Comparison of ENCODE assay signal across 28 mouse cellular contexts in genomic region chr16:27002714-27003113, GRCm38 (mm10). TPM values are rescaled to one million over a fixed set of nuclear protein-coding genes. Genes with fewer than 3 reads are reported as not detected.
DNase-seq lines count a peak whose midpoint lies in the region; ATAC-seq and TF ChIP-seq lines count a peak whose summit lies in the region.
"Had no signal": no experiment of that assay in that cellular context is flagged by ENCODE, and none has a peak within 500 bp of the region (broad histone marks: within the 10 kb centered on the region; RNA-seq: fewer than 3 reads in every experiment).

No protein-coding gene starts in this region.

- H3K9me3 ChIP-seq in CH12.LX (replicated peaks; ENCODE audit: low read length) = peaks cover 3% of the 10 kb centered on the region
- H3K9me3 ChIP-seq: embryonic facial prominence, embryonic 13.5 days; embryonic facial prominence, embryonic 15.5 days; forebrain, embryonic 12.5 days had no signal

- no peak for TF ChIP-seq POLR2A in CH12.LX (IDR thresholded peaks at IDR 0.05; ENCODE audit: low read depth, low read length)

- DNase-seq in CH12.LX (ENCODE audit: extremely low read depth) = peak; percentile 12
- DNase-seq in ES-CJ7 (ENCODE audit: low read depth, low spot score) = peak; percentile 38
- no peak for DNase-seq in Patski (ENCODE audit: low read depth, low spot score)
- peak; percentile 15 for DNase-seq in ZHBTc4 (ENCODE audit: low read depth, low spot score)
- no peak for DNase-seq in urinary bladder, postnatal 14 days (ENCODE audit: low spot score)
- DNase-seq in testis, postnatal 10 days (ENCODE audit: low spot score) = no peak
- no peak for DNase-seq in lung, postnatal 14 days
- DNase-seq: adrenal gland, adult 2 months; adrenal gland, postnatal 10 days; adrenal gland, postnatal 25 days; cerebellum, adult 11 months; cerebellum, adult 18-20 months; cerebellum, adult 8-10 months; cerebellum, adult 9-11 months; cerebellum, postnatal 14 days; cerebellum, postnatal 36 days; embryo, embryonic 11 days had no signal

- no peak overlapping the region for H3K4me2 ChIP-seq in CH12.LX (ENCODE audit: insufficient read depth, low read depth, poor library complexity, severe bottlenecking)
- H3K4me2 ChIP-seq: embryonic facial prominence, embryonic 13.5 days; embryonic facial prominence, embryonic 15.5 days; forebrain, embryonic 12.5 days had no signal

- no peak for ATAC-seq in Patski
- ATAC-seq: forebrain, embryonic 14.5 days; forebrain, embryonic 16.5 days had no signal

- H3K36me3 ChIP-seq in CH12.LX (replicated peaks in 1 of 2; ENCODE audit: control insufficient read depth in 1 of 2, insufficient read depth in 1 of 2, low read length in 1 of 2) = no peaks in the 10 kb centered on the region
- H3K36me3 ChIP-seq: embryonic facial prominence, embryonic 13.5 days; embryonic facial prominence, embryonic 15.5 days; forebrain, embryonic 10.5 days; forebrain, embryonic 12.5 days had no signal

- CTCF ChIA-PET in Patski (lab: Charles Lee) = no interaction called here

- no peak overlapping the region for H3K4me3 ChIP-seq in CH12.LX (replicated peaks in 1 of 3; ENCODE audit: low read depth in 2 of 3, low read length in 2 of 3, poor library complexity in 1 of 3)
- H3K4me3 ChIP-seq: embryonic facial prominence, embryonic 13.5 days; embryonic facial prominence, embryonic 15.5 days; erythroblast, embryonic 14.5 days; forebrain, embryonic 10.5 days; forebrain, embryonic 12.5 days had no signal

- dilution Hi-C loops in CH12.LX (cut with MboI; ENCODE audit: extremely low pct_ligation_motif_present, extremely low pct_unique_long_range_greater_than_20kb, low sequenced_read_pairs) = no loop called here

- in situ Hi-C loops in CH12.LX (cut with MboI; ENCODE audit: low pct_ligation_motif_present, low pct_unique_long_range_greater_than_20kb, low sequenced_read_pairs) = no loop called here
- in situ Hi-C loops in Patski (cut with MboI; ENCODE audit: low pct_unique_long_range_greater_than_20kb) = no loop called here

- TF ChIP-seq EP300 in CH12.LX (IDR thresholded peaks at IDR 0.05; ENCODE audit: low read length) = no peak

- no peaks in the 10 kb centered on the region for H3K79me2 ChIP-seq in CH12.LX (replicated peaks; ENCODE audit: control insufficient read depth, extremely low read depth, insufficient read depth, poor library complexity, severe bottlenecking)

- H3K9ac ChIP-seq in CH12.LX (ENCODE audit: insufficient read depth, low read depth) = no peak overlapping the region
- H3K9ac ChIP-seq: embryonic facial prominence, embryonic 13.5 days; embryonic facial prominence, embryonic 15.5 days; forebrain, embryonic 12.5 days had no signal

- POLR2A ChIA-PET in Patski (lab: Charles Lee) = no interaction called here

- peak; percentile 12 to 58; a peak in 2 of 4 replicates for TF ChIP-seq CTCF in CH12.LX (conservative IDR thresholded peaks at IDR 0.05 in 1 of 2, IDR thresholded peaks at IDR 0.05 in 1 of 2; ENCODE audit: low read depth in 2 of 2, low read length in 2 of 2)
- peak; percentile 12 for TF ChIP-seq CTCF in Patski (IDR thresholded peaks at IDR 0.05)

- peaks cover 0 to 19% of the 10 kb centered on the region in 2 experiments; a peak in 2 of 4 replicates for H3K4me1 ChIP-seq in CH12.LX (ENCODE audit: control insufficient read depth in 1 of 2, insufficient read depth in 2 of 2)
- H3K4me1 ChIP-seq: embryonic facial prominence, embryonic 13.5 days; embryonic facial prominence, embryonic 15.5 days had no signal

- H3K27me3 ChIP-seq in CH12.LX (replicated peaks) (no peaks in the 10 kb centered on the region), Patski (peaks cover 7% of the 10 kb centered on the region)
- H3K27me3 ChIP-seq: embryonic facial prominence, embryonic 13.5 days; embryonic facial prominence, embryonic 15.5 days had no signal

- no peak overlapping the region for H3K27ac ChIP-seq in CH12.LX (ENCODE audit: insufficient read depth, low read depth)
- H3K27ac ChIP-seq: embryonic facial prominence, embryonic 13.5 days; embryonic facial prominence, embryonic 15.5 days; forebrain, embryonic 10.5 days; forebrain, embryonic 12.5 days had no signal

- peak; percentile 7 for TF ChIP-seq RAD21 in CH12.LX (IDR thresholded peaks at IDR 0.05; ENCODE audit: low read depth, low read length)

TF ChIP-seq in CH12.LX, 34 proteins besides CTCF, POLR2A, EP300 and RAD21:
- no peak for TF ChIP-seq SIN3A (IDR thresholded peaks at IDR 0.05; ENCODE audit: low read length)
- TF ChIP-seq SMC3 (IDR thresholded peaks at IDR 0.05; ENCODE audit: low read depth, low read length) = peak; percentile 37; the same call in 1 of the 2 replicates
TF ChIP-seq in CH12.LX: peak in this region for 1.

RNA-seq across cellular contexts. Expression of gene Gmnc, which starts 11.3 kb away (rescaled TPM):
- total RNA-seq in CH12.LX (2012; rRNA removed) (not detected in 2 replicates), CH12.LX (2014; rRNA removed) (not detected in 2 replicates)
- polyA plus RNA-seq in CH12.LX (2012; ENCODE audit: insufficient read length, low read depth) (not detected in 2 replicates), Patski (2021) (not detected)
- total RNA-seq: adrenal gland, adult 2 months; adrenal gland, postnatal 10 days; adrenal gland, postnatal 25 days; adrenal gland, postnatal 4 days; common myeloid progenitor, adult 5-6 weeks had no signal
- polyA plus RNA-seq: adrenal gland, adult 2 months; C2C12; embryonic facial prominence, embryonic 11.5 days; erythroblast, embryonic 14.5 days had no signal

Comparison
In these comparisons a context has a peak if more than half of its experiments do, and no peak if none do; other contexts are left out.
1. DNase-seq: peak in CH12.LX (single experiment), ES-CJ7 (single experiment) and ZHBTc4 (single experiment); none in Patski (single experiment), urinary bladder, postnatal 14 days (single experiment), testis, postnatal 10 days (single experiment) and lung, postnatal 14 days (single experiment).